Mouse (Mus musculus): ENCODE measurements at regions not wholly inside any gene's neighbourhood (a gene's known extent, or its start where the extent isn't known, plus 50 kb on each side); places are given as distances from the start of the nearest gene placed in this dataset.

GRCm38 (mm10) chr6:49637654-49638053 is 184.9 kb upstream of the Npy start:
- no peak for DNase-seq (ENCODE audit: extremely low spot score, low spot score)

- DNase-seq (ENCODE audit: extremely low spot score, low spot score): no peak
Observed at GRCm38 (mm10) chr6:49641256-49641655, 181.3 kb upstream of the Npy start.

- no peak for DNase-seq (ENCODE audit: extremely low spot score, low spot score)
Observed at GRCm38 (mm10) chr6:49654541-49655130, 167.9 kb upstream of the Npy start.

GRCm38 (mm10) chr6:49655241-49655640 is 167.3 kb upstream of the Npy start:
- DNase-seq (ENCODE audit: extremely low spot score, low spot score): no peak

- no peak for DNase-seq (ENCODE audit: extremely low spot score, low spot score)
Observed at GRCm38 (mm10) chr6:49656359-49657280, 165.9 kb upstream of the Npy start.

GRCm38 (mm10) chr6:49657988-49658387 is 164.5 kb upstream of the Npy start:
- no peak for DNase-seq (ENCODE audit: extremely low spot score, low spot score)

- DNase-seq (ENCODE audit: extremely low spot score, low spot score): no peak
Observed at GRCm38 (mm10) chr6:49670991-49671390, 151.5 kb upstream of the Npy start.

- no peak for DNase-seq (ENCODE audit: extremely low spot score, low spot score)
Observed at GRCm38 (mm10) chr6:49671912-49672311, 150.6 kb upstream of the Npy start.

GRCm38 (mm10) chr6:49686776-49687175 is 135.7 kb upstream of the Npy start:
- DNase-seq (ENCODE audit: extremely low spot score, low spot score): no peak

GRCm38 (mm10) chr6:49692032-49692539 is 130.4 kb upstream of the Npy start:
- no peak for DNase-seq (ENCODE audit: extremely low spot score, low spot score)

GRCm38 (mm10) chr6:49694851-49695250 is 127.7 kb upstream of the Npy start:
- no peak for DNase-seq (ENCODE audit: extremely low spot score, low spot score)

GRCm38 (mm10) chr6:49696990-49697389 is 125.5 kb upstream of the Npy start:
- DNase-seq (ENCODE audit: extremely low spot score, low spot score): no peak

- no peak for DNase-seq (ENCODE audit: extremely low spot score, low spot score)
Observed at GRCm38 (mm10) chr6:49701453-49701852, 121.1 kb upstream of the Npy start.

GRCm38 (mm10) chr6:49712980-49713379 is 109.5 kb upstream of the Npy start:
- DNase-seq (ENCODE audit: extremely low spot score, low spot score): no peak

- DNase-seq (ENCODE audit: extremely low spot score, low spot score): no peak
Observed at GRCm38 (mm10) chr6:49716520-49716919, 106.0 kb upstream of the Npy start.

GRCm38 (mm10) chr6:49716945-49717344 is 105.6 kb upstream of the Npy start:
- no peak for DNase-seq (ENCODE audit: extremely low spot score, low spot score)

- no peak for DNase-seq (ENCODE audit: extremely low spot score, low spot score)
Observed at GRCm38 (mm10) chr6:49733191-49733590, 89.3 kb upstream of the Npy start.

GRCm38 (mm10) chr6:49743157-49743556 is 79.4 kb upstream of the Npy start:
- DNase-seq (ENCODE audit: extremely low spot score, low spot score): no peak

GRCm38 (mm10) chr6:49745301-49745700 is 77.2 kb upstream of the Npy start:
- DNase-seq (ENCODE audit: extremely low spot score, low spot score): no peak

- DNase-seq (ENCODE audit: extremely low spot score, low spot score): no peak
Observed at GRCm38 (mm10) chr6:49750544-49750943, 72.0 kb upstream of the Npy start.

GRCm38 (mm10) chr6:49759614-49760013 is 62.9 kb upstream of the Npy start:
- DNase-seq (ENCODE audit: extremely low spot score, low spot score): no peak

- DNase-seq (ENCODE audit: extremely low spot score, low spot score): no peak
Observed at GRCm38 (mm10) chr6:49764746-49765145, 57.8 kb upstream of the Npy start.
